Mouse (Mus musculus) midbrain, embryonic 14.5 days (tissue): ENCODE data around the gene Fut2. TPM values are rescaled to one million over a fixed set of nuclear protein-coding genes. Genes with fewer than 3 reads are reported as not detected.

Source experiments
- ATAC-seq: fragments of 200-750 bp; cut with Nextera tagmentation; 2 replicates; pipeline ENCODE4 v1.8.0; 2017; ENCODE audit warnings: moderate number of reproducible peaks, moderate library complexity; ENCODE audit not compliant: low FRiP score, low TSS enrichment
- DNase-seq: peaks from one replicate; pipeline ENCODE4 v3.0.0-alpha.2; 2015
- H3K27ac ChIP-seq: fragments of 300-500 bp; sonication (generic); replicated peaks from 2 replicates; pipeline ENCODE4 v1.5.1; 2014; ENCODE audit warnings: mild to moderate bottlenecking, low read depth, low read length, moderate library complexity
- H3K27me3 ChIP-seq: fragments of 300-500 bp; sonication (generic); 2 replicates; pipeline ENCODE4 v1.6.1; 2014; ENCODE audit warnings: low read length, control low read depth, mixed read lengths; ENCODE audit not compliant: control insufficient read depth, insufficient read depth
- H3K36me3 ChIP-seq: fragments of 300-500 bp; sonication (generic); 2 replicates; pipeline ENCODE4 v1.6.1; 2014; ENCODE audit warnings: low read length, control low read depth; ENCODE audit not compliant: control insufficient read depth, insufficient read depth
- H3K4me1 ChIP-seq: fragments of 300-500 bp; sonication (generic); 2 replicates; pipeline ENCODE4 v1.6.1; 2014; ENCODE audit warnings: mild to moderate bottlenecking, antibody characterized with exemption, low read length, control low read depth; ENCODE audit not compliant: control insufficient read depth, insufficient read depth
- H3K4me2 ChIP-seq: fragments of 300-500 bp; sonication (generic); 2 replicates; pipeline ENCODE4 v1.6.1; 2014; ENCODE audit warnings: mild to moderate bottlenecking, low read length, moderate library complexity
- H3K4me3 ChIP-seq: fragments of 300-500 bp; sonication (generic); replicated peaks from 2 replicates; pipeline ENCODE4 v1.5.1; 2014; ENCODE audit warnings: low read depth, low read length
- H3K9ac ChIP-seq: fragments of 300-500 bp; sonication (generic); replicated peaks from 2 replicates; pipeline ENCODE4 v1.6.1; 2014; ENCODE audit warnings: mild to moderate bottlenecking, low read length, moderate library complexity
- H3K9me3 ChIP-seq: fragments of 300-500 bp; sonication (generic); 2 replicates; pipeline ENCODE4 v1.6.1; 2016; ENCODE audit warnings: low read length, control low read depth, mixed read lengths; ENCODE audit not compliant: control insufficient read depth
- WGBS: fragments of 180-500 bp; shearing (Covaris S2); extraction: QIAGEN DNeasy Blood & Tissue Kit; methylation state at CpG from one replicate; pipeline ENCODE4 v1.1.7; 2014; 5-methylcytosine and 5-hydroxymethylcytosine counted together
- polyA plus RNA-seq: library from polyadenylated mRNA; unstranded; fragments of >200 nt; fragmentation: Nextera tagmentation; extraction: Ambion mirVana; gene quantifications from 2 replicates; pipeline ENCODE4 v1.2.1, GENCODE M21; 2014

Gene Fut2
- polyA plus RNA-seq, 1 experiment from 2014 or later: 0.12 TPM

GRCm38 (mm10) chr7:45616277-45616676, 49.9 kb downstream of the Fut2 start:
- Histone ChIP-seq H3K9ac (no peak overlapping the region), H3K36me3 (no peaks in the 10 kb centered on the region), H3K4me3 (no peak overlapping the region), H3K4me1 (no peaks in the 10 kb centered on the region), H3K27ac (no peak overlapping the region), H3K9me3 (no peaks in the 10 kb centered on the region), H3K4me2 (no peak overlapping the region), H3K27me3 (peaks cover 25% of the 10 kb centered on the region)
- ATAC-seq (no peak), DNase-seq (no peak)
- 19% methylated on average over 6 of the region's 6 CpGs for WGBS

- Histone ChIP-seq H3K9me3 (no peaks in the 10 kb centered on the region), H3K4me3 (no peak overlapping the region), H3K4me1 (no peaks in the 10 kb centered on the region), H3K27ac (no peak overlapping the region), H3K4me2 (no peak overlapping the region), H3K36me3 (no peaks in the 10 kb centered on the region), H3K9ac (no peak overlapping the region), H3K27me3 (no peaks in the 10 kb centered on the region)
- ATAC-seq: no peak
- no peak for DNase-seq
- 71% methylated on average over 1 of the region's 1 CpGs for WGBS
Measured at GRCm38 (mm10) chr7:45609511-45609910, 56.7 kb downstream of the Fut2 start.

DNA sequence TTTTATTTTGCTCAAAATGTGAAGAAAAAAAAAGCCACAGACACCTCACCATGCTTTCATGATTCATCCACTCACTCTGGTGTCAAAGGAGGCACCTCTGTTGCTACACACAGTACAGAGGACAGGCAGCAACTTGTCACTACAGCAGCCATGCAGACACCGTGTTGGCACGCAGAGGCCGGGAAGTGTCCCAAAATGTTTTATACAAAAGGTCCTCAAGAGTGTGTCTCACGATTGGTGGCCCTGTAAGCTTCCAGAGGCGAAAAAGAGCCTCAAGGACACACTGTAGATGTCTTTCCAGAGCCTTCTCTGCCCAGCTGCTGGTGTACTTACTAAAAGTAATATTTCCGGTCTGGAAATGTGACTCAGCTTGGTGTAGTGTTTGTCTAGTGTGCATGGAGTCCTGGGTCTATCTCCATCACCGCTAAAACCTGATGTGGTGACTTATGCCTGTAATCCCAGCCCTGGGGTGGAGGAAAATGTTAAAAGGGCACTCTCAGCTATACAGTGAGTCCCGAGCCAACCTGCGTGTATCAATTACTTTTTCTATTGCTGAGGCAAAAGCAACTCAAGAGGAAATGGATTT, 60.4 kb downstream of the Fut2 start:
- no peak overlapping the region for H3K9ac ChIP-seq
- 81% methylated on average over 9 of the region's 9 CpGs for WGBS
- no peak overlapping the region for H3K4me3 ChIP-seq
- H3K27ac ChIP-seq: no peak overlapping the region
- ATAC-seq: no peak
- H3K4me2 ChIP-seq: no peak overlapping the region
- no peaks in the 10 kb centered on the region for H3K27me3 ChIP-seq
- no peaks in the 10 kb centered on the region for H3K9me3 ChIP-seq
- no peaks in the 10 kb centered on the region for H3K36me3 ChIP-seq
- H3K4me1 ChIP-seq: no peaks in the 10 kb centered on the region
- DNase-seq: no peak

DNA sequence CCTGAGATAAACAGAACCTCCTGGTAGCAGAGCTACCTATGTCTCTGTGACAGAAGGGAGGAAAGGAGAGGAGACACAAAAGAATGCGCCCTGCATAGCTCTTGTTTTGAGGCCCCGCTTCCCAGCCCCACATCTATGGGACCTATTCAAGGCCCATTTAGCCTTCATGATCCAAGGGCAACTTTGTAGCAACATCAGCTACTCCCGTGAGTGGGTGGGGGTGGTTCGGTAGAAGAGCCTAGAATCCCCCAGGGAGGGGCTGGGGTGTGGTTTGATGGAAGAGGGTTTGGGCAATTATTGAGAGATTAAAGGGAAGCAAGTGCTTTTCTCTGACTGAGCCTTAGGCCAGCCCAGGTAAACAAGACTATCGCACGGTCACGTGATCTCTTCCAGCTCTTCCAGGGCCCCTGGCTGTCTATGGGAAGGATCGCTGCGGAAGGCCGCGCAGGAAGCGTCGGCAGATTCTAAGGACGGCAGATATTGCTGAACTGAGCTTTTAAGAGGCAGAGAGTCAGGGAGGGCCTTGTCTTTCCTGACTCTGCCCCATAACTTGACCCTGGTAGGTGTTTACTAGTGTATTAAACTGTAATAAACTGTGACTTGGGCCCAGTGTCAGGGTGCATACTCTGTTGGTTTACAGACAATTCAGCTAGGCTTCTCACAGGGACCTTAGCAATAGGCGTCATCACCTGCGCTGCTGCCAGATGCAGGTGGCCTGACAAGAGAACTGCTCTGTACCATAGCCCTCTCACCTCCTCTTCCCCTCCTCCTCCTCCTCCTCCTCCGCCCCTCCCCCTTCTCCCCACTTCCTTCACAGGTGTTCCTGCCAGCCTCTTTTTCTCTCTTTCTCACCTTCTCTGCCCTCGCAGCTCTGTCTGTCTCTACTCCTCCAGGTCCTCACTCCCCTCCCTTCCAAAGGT, 67.0 kb downstream of the Fut2 start:
- no peak overlapping the region for H3K4me3 ChIP-seq
- H3K9ac ChIP-seq: no peak overlapping the region
- H3K27ac ChIP-seq: no peak overlapping the region
- no peaks in the 10 kb centered on the region for H3K4me1 ChIP-seq
- DNase-seq (no peak), ATAC-seq (no peak)
- no peaks in the 10 kb centered on the region for H3K27me3 ChIP-seq
- no peaks in the 10 kb centered on the region for H3K36me3 ChIP-seq
- H3K4me2 ChIP-seq: no peak overlapping the region
- WGBS: 57% methylated on average over 18 of the region's 18 CpGs
- H3K9me3 ChIP-seq: no peaks in the 10 kb centered on the region

Other genes with a start within 250 kb of the Fut2 start
- gene Lhb, start 245.6 kb downstream of the Fut2 start, polyA plus RNA-seq: 0.34 TPM in 1 of 2 replicates, not detected in the other
- 15.5 TPM in 2 replicates for gene Gys1, start 231.6 kb downstream of the Fut2 start, polyA plus RNA-seq
- 110 and 114 TPM in 2 replicates for gene Ruvbl2, start 228.3 kb downstream of the Fut2 start, polyA plus RNA-seq
- gene Ftl1, start 206.5 kb downstream of the Fut2 start, polyA plus RNA-seq: 5,898 and 6,785 TPM in 2 replicates
- gene Bax, start 199.5 kb downstream of the Fut2 start, polyA plus RNA-seq: 107 and 182 TPM in 2 replicates
- gene Tulp2, start 184.5 kb downstream of the Fut2 start, polyA plus RNA-seq: 0.13 and 0.32 TPM in 2 replicates
- gene Gm45808, start 179.6 kb downstream of the Fut2 start, polyA plus RNA-seq: not detected in 2 replicates
- 3.1 and 3.2 TPM in 2 replicates for gene Dhdh, start 177.6 kb downstream of the Fut2 start, polyA plus RNA-seq
- gene Nucb1, start 156.0 kb downstream of the Fut2 start, polyA plus RNA-seq: 86.5 and 89.5 TPM in 2 replicates
- 9.5 and 10.2 TPM in 2 replicates for gene Ppp1r15a, start 140.1 kb downstream of the Fut2 start, polyA plus RNA-seq
- 0.53 and 0.77 TPM in 2 replicates for gene Plekha4, start 140.1 kb downstream of the Fut2 start, polyA plus RNA-seq
- not detected in 2 replicates for gene Hsd17b14, start 111.5 kb downstream of the Fut2 start, polyA plus RNA-seq
- gene Bcat2, start 96.2 kb downstream of the Fut2 start, polyA plus RNA-seq: 14.9 and 16.9 TPM in 2 replicates
- not detected in 2 replicates for gene Fgf21, start 50.9 kb downstream of the Fut2 start, polyA plus RNA-seq
- gene Fut1, start 49.1 kb downstream of the Fut2 start, polyA plus RNA-seq: not detected in 2 replicates
- not detected in 2 replicates for gene Izumo1, start 44.6 kb downstream of the Fut2 start, polyA plus RNA-seq
- 12.3 and 14.9 TPM in 2 replicates for gene Rasip1, start 38.9 kb downstream of the Fut2 start, polyA plus RNA-seq
- 3.0 and 4.3 TPM in 2 replicates for gene Mamstr, start 26.4 kb downstream of the Fut2 start, polyA plus RNA-seq
- gene Ntn5, start 17.6 kb upstream of the Fut2 start, polyA plus RNA-seq: 0.30 TPM in 1 of 2 replicates, not detected in the other
- gene Sec1, start 28.0 kb upstream of the Fut2 start, polyA plus RNA-seq: 0.21 TPM in 1 of 2 replicates, not detected in the other
- gene Car11, start 33.4 kb upstream of the Fut2 start, polyA plus RNA-seq: 28.1 and 49.1 TPM in 2 replicates
- gene Dbp, start 38.7 kb upstream of the Fut2 start, polyA plus RNA-seq: 1.9 and 4.3 TPM in 2 replicates
- gene Rpl18, start 49.1 kb upstream of the Fut2 start, polyA plus RNA-seq: 631 and 710 TPM in 2 replicates
- gene Sphk2, start 51.6 kb upstream of the Fut2 start, polyA plus RNA-seq: 17.2 and 19.2 TPM in 2 replicates
- gene Fam83e, start 54.8 kb upstream of the Fut2 start, polyA plus RNA-seq: 0.46 and 0.90 TPM in 2 replicates
- not detected in 2 replicates for gene Spaca4, start 59.4 kb upstream of the Fut2 start, polyA plus RNA-seq
- gene Lmtk3, start 117.3 kb upstream of the Fut2 start, polyA plus RNA-seq: 25.2 and 30.2 TPM in 2 replicates
- 5.2 and 8.5 TPM in 2 replicates for gene Sult2b1, start 118.3 kb upstream of the Fut2 start, polyA plus RNA-seq
- 281 and 288 TPM in 2 replicates for gene Cyth2, start 148.2 kb upstream of the Fut2 start, polyA plus RNA-seq
- gene Kcnj14, start 158.4 kb upstream of the Fut2 start, polyA plus RNA-seq: 0.63 and 0.88 TPM in 2 replicates
- 37.2 and 37.4 TPM in 2 replicates for gene Grwd1, start 164.6 kb upstream of the Fut2 start, polyA plus RNA-seq
- gene Kdelr1, start 206.4 kb upstream of the Fut2 start, polyA plus RNA-seq: 99.1 and 126 TPM in 2 replicates
- 2.3 and 4.4 TPM in 2 replicates for gene Grin2d, start 212.0 kb upstream of the Fut2 start, polyA plus RNA-seq
- gene Syngr4, start 230.3 kb upstream of the Fut2 start, polyA plus RNA-seq: not detected in 2 replicates
- gene Tmem143, start 230.5 kb upstream of the Fut2 start, polyA plus RNA-seq: 5.1 and 7.5 TPM in 2 replicates